Mouse (Mus musculus) kidney, postnatal 0 days (tissue): ENCODE measurements around the gene Gm3286. TPM values are rescaled to one million over a fixed set of nuclear protein-coding genes. Genes with fewer than 3 reads are reported as not detected.
"Not testable (repeated sequence)": the region's sequence is repeated elsewhere in the genome, so short reads cannot be mapped to it uniquely, and the experiment has no call there.

Source experiments
- ATAC-seq: fragments of 200-750 bp; cut with Nextera tagmentation; replicated peaks from 2 replicates; pipeline ENCODE4 v1.8.0; 2017; ENCODE audit warnings: low read depth, moderate number of reproducible peaks, moderate TSS enrichment, moderate library complexity; ENCODE audit not compliant: low FRiP score
- DNase-seq: peaks from one replicate; pipeline ENCODE4 v3.0.0-alpha.2; 2016; ENCODE audit warnings: low spot score
- H3K27ac ChIP-seq: fragments of 300-500 bp; sonication (generic); 2 replicates; pipeline ENCODE4 v1.5.1; 2014; ENCODE audit warnings: mild to moderate bottlenecking
- H3K27me3 ChIP-seq: fragments of 300-500 bp; sonication (generic); 2 replicates; pipeline ENCODE4 v1.6.1; 2014; ENCODE audit warnings: low read length, mixed read lengths; ENCODE audit not compliant: insufficient read depth
- H3K36me3 ChIP-seq: fragments of 300-500 bp; sonication (generic); 2 replicates; pipeline ENCODE4 v1.6.1; 2014; ENCODE audit warnings: low read length, mixed read lengths; ENCODE audit not compliant: insufficient read depth
- H3K4me1 ChIP-seq: fragments of 300-500 bp; sonication (generic); replicated peaks from 2 replicates; pipeline ENCODE4 v1.6.1; 2014; ENCODE audit warnings: antibody characterized with exemption, low read length, mixed read lengths; ENCODE audit not compliant: insufficient read depth
- H3K4me2 ChIP-seq: fragments of 300-500 bp; sonication (generic); 2 replicates; pipeline ENCODE4 v1.6.1; 2014; ENCODE audit warnings: mild to moderate bottlenecking, low read length, moderate library complexity, mixed read lengths
- H3K4me3 ChIP-seq: fragments of 300-500 bp; sonication (generic); replicated peaks from 2 replicates; pipeline ENCODE4 v1.5.1; 2014; ENCODE audit warnings: low read depth, low read length
- H3K9ac ChIP-seq: fragments of 300-500 bp; sonication (generic); 2 replicates; pipeline ENCODE4 v1.6.1; 2014; ENCODE audit warnings: low read depth, low read length
- H3K9me3 ChIP-seq: fragments of 300-500 bp; sonication (generic); replicated peaks from 2 replicates; pipeline ENCODE4 v1.6.1; 2016; ENCODE audit warnings: low read length, inconsistent platforms, mixed read lengths
- polyA plus RNA-seq: library from polyadenylated mRNA; unstranded; fragments of >200 nt; fragmentation: Nextera tagmentation; extraction: Ambion mirVana; gene quantifications from 2 replicates; pipeline ENCODE4 v1.2.1, GENCODE M21; 2015

Gene Gm3286
- not detected in 2 replicates for polyA plus RNA-seq

DNA sequence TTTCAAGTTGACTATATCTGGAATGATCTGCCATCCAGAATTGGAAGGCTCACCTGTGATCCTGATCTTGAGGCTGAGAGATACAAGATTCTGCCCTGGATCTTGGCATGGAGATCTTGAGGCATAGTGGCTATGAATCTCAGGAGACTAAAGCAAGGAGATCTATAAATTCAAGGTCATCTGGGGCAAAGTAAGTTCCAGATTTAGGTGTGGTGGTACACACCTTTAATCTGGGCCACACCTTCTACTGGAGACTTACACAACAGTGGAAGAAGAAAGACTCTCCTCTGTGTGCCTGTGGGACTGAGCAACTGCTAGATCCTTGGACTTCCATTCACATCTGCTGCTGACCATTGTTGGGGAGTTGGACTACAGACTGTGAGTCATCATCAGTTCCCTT is at the start of gene Gm3286:
TSS of gene Gm3286 (plus strand) at position 301 of the 400 bp plus-strand sequence.
- not testable (repeated sequence) for H3K9ac ChIP-seq, H3K27me3 ChIP-seq

More for the DNA sequence above, at the start of gene Gm3286:
- not testable (repeated sequence) for H3K9me3 ChIP-seq, H3K27ac ChIP-seq, DNase-seq, H3K4me1 ChIP-seq, H3K36me3 ChIP-seq, H3K4me2 ChIP-seq, H3K4me3 ChIP-seq, ATAC-seq

Other genes with a start within 250 kb of the Gm3286 start
- gene Gm10424, start 238.0 kb upstream of the Gm3286 start, polyA plus RNA-seq = not detected in 2 replicates
- gene Gm3259, start 204.8 kb upstream of the Gm3286 start, polyA plus RNA-seq = not detected in 2 replicates
- gene D5Ertd577e, start 54.0 kb upstream of the Gm3286 start, polyA plus RNA-seq = not detected in 2 replicates
- gene Gm7971, start 84.1 kb downstream of the Gm3286 start, polyA plus RNA-seq = not detected in 2 replicates
- gene Gm7978, start 225.4 kb downstream of the Gm3286 start, polyA plus RNA-seq = not detected in 2 replicates
- not detected in 2 replicates for gene Gm7982, start 231.3 kb downstream of the Gm3286 start, polyA plus RNA-seq